In the genomic region with DNA sequence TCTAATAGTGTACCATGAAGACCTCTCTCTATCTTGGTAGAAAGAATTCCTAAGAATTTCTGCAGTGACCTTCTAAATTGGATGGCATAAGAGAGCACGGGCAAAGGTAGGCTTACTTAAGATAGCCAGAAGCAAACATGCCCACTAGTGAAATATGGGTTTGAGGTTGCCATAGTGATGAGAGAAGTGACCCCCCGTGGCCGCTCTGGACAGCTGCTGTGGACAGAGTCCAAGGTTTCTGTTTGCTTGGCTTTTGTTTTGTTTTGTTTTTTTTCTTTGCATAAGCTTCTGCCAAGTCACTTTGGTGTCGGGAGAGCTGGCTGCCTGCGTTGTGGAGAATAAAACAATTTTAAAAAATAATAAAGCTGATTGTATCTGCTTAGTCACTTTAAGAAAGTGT, we compare ENCODE assay signal across 20 mouse cellular contexts.
DNase-seq lines count a peak whose midpoint lies in the region; ATAC-seq and TF ChIP-seq lines count a peak whose summit lies in the region.
"Had no signal": no experiment of that assay in that cellular context is flagged by ENCODE, and none has a peak within 500 bp of the region (broad histone marks: within the 10 kb centered on the region; RNA-seq: fewer than 3 reads in every experiment).

No protein-coding gene starts in this region.

- H3K4me2 ChIP-seq in lung, embryonic 15.5 days, result no peak overlapping the region
- no peak overlapping the region for H3K4me2 ChIP-seq in lung, postnatal 0 days (replicated peaks; ENCODE audit: low read depth, low read length)
- H3K4me2 ChIP-seq in midbrain, postnatal 0 days (ENCODE audit: low read depth, low read length, poor library complexity, severe bottlenecking), result no peak overlapping the region
- H3K4me2 ChIP-seq: heart, embryonic 11.5 days; limb, embryonic 13.5 days; neural tube, embryonic 13.5 days had no signal

- no peak for TF ChIP-seq CTCF in lung, postnatal 0 days (IDR thresholded peaks at IDR 0.05)
- no peak for TF ChIP-seq CTCF in midbrain, postnatal 0 days (IDR thresholded peaks at IDR 0.05)

- H3K27me3 ChIP-seq in lung, embryonic 15.5 days, result no peaks in the 10 kb centered on the region
- H3K27me3 ChIP-seq in lung, postnatal 0 days (replicated peaks; ENCODE audit: insufficient read depth, low read length), result no peaks in the 10 kb centered on the region
- no peaks in the 10 kb centered on the region; the same call in 1 of the 2 replicates for H3K27me3 ChIP-seq in midbrain, postnatal 0 days (ENCODE audit: insufficient read depth, low read length)
- H3K27me3 ChIP-seq: limb, embryonic 13.5 days; neural tube, embryonic 13.5 days had no signal

- no peaks in the 10 kb centered on the region for H3K4me1 ChIP-seq in lung, embryonic 15.5 days
- H3K4me1 ChIP-seq in lung, postnatal 0 days (ENCODE audit: insufficient read depth, low read depth, low read length), result no peaks in the 10 kb centered on the region
- H3K4me1 ChIP-seq in midbrain, postnatal 0 days (ENCODE audit: insufficient read depth, low read length), result peaks cover 13% of the 10 kb centered on the region

- TF ChIP-seq EP300 in lung, postnatal 0 days (IDR thresholded peaks at IDR 0.05), result no peak

- no peak overlapping the region for H3K27ac ChIP-seq in lung, embryonic 15.5 days
- H3K27ac ChIP-seq in lung, postnatal 0 days (ENCODE audit: low read length), result no peak overlapping the region
- H3K27ac ChIP-seq in midbrain, postnatal 0 days (ENCODE audit: low read depth, low read length), result no peak overlapping the region
- H3K27ac ChIP-seq: kidney, postnatal 0 days; limb, embryonic 13.5 days; macrophage; neural tube, embryonic 13.5 days; stomach, postnatal 0 days had no signal

- 28% methylated on average over 5 of the region's 5 CpGs for WGBS in lung, embryonic 15.5 days
- WGBS in lung, postnatal 0 days, result 25% methylated on average over 5 of the region's 5 CpGs
- 23% methylated on average over 5 of the region's 5 CpGs for WGBS in midbrain, postnatal 0 days

- H3K36me3 ChIP-seq in lung, embryonic 15.5 days, result no peaks in the 10 kb centered on the region
- H3K36me3 ChIP-seq in lung, postnatal 0 days (ENCODE audit: insufficient read depth, low read length), result no peaks in the 10 kb centered on the region
- no peaks in the 10 kb centered on the region for H3K36me3 ChIP-seq in midbrain, postnatal 0 days (ENCODE audit: insufficient read depth, low read length)
- H3K36me3 ChIP-seq: G1E; limb, embryonic 13.5 days; neural tube, embryonic 13.5 days had no signal

- no peak overlapping the region for H3K9ac ChIP-seq in lung, embryonic 15.5 days
- no peak overlapping the region for H3K9ac ChIP-seq in lung, postnatal 0 days (replicated peaks; ENCODE audit: low read depth)
- no peak overlapping the region for H3K9ac ChIP-seq in midbrain, postnatal 0 days (replicated peaks; ENCODE audit: low read length, poor library complexity, severe bottlenecking)
- H3K9ac ChIP-seq: limb, embryonic 13.5 days; neural tube, embryonic 13.5 days had no signal

- no peak overlapping the region for H3K4me3 ChIP-seq in lung, embryonic 15.5 days
- no peak overlapping the region for H3K4me3 ChIP-seq in lung, postnatal 0 days (ENCODE audit: low read depth, low read length)
- no peak overlapping the region for H3K4me3 ChIP-seq in midbrain, postnatal 0 days (ENCODE audit: low read depth, low read length)
- H3K4me3 ChIP-seq: limb, embryonic 13.5 days; neural tube, embryonic 13.5 days had no signal

- H3K9me3 ChIP-seq in lung, embryonic 15.5 days, result no peaks in the 10 kb centered on the region
- H3K9me3 ChIP-seq in lung, postnatal 0 days (ENCODE audit: low read length), result no peaks in the 10 kb centered on the region
- H3K9me3 ChIP-seq in midbrain, postnatal 0 days (ENCODE audit: low read length), result no peaks in the 10 kb centered on the region
- H3K9me3 ChIP-seq: limb, embryonic 13.5 days; neural tube, embryonic 13.5 days had no signal

- peak; percentile 17 for DNase-seq in adrenal gland, postnatal 10 days
- DNase-seq in adrenal gland, postnatal 4 days (ENCODE audit: low spot score in 2 of 2), result no peak
- DNase-seq in kidney, adult 9 months, result peak; percentile 6
- DNase-seq in kidney, adult 11 months, result no peak
- DNase-seq in lung, postnatal 0 days (ENCODE audit: low spot score), result no peak
- peak; percentile 55 for DNase-seq in midbrain, postnatal 0 days (ENCODE audit: low spot score)
- DNase-seq in gastrocnemius, postnatal 25 days, result no peak
- DNase-seq: cerebellum, postnatal 25 days; heart, postnatal 14 days; right cerebral cortex, postnatal 25 days; thymus, postnatal 25 days had no signal

- ATAC-seq in lung, embryonic 15.5 days (ENCODE audit: borderline replicate concordance, extremely low read depth, low FRiP score, low TSS enrichment), result peak; percentile 39; the same call in 1 of the 2 replicates
- no peak for ATAC-seq in lung, postnatal 0 days
- ATAC-seq in midbrain, postnatal 0 days (ENCODE audit: low FRiP score), result no peak
- ATAC-seq: CD4-positive, CD25-positive, alpha-beta regulatory T cell, adult 4 months had no signal

Comparison
In these comparisons a context has a peak if more than half of its experiments do, and no peak if none do; other contexts are left out.
1. DNase-seq: peak in adrenal gland, postnatal 10 days (single experiment), kidney, adult 9 months (single experiment) and midbrain, postnatal 0 days (single experiment); none in adrenal gland, postnatal 4 days (0 of 2), kidney, adult 11 months (single experiment), lung, postnatal 0 days (single experiment) and gastrocnemius, postnatal 25 days (single experiment).